Mouse (Mus musculus) kidney, embryonic 16.5 days (tissue): ENCODE measurements around the gene Gm20518. TPM values are rescaled to one million over a fixed set of nuclear protein-coding genes. Genes with fewer than 3 reads are reported as not detected.

ENCODE experiments used
- ATAC-seq: fragments of 200-750 bp; cut with Nextera tagmentation; 2 replicates; pipeline ENCODE4 v1.8.0; 2017; ENCODE audit warnings: moderate TSS enrichment; ENCODE audit not compliant: low FRiP score, low TSS enrichment
- H3K27ac ChIP-seq: fragments of 300-500 bp; sonication (generic); 2 replicates; pipeline ENCODE4 v1.5.1; 2014; ENCODE audit warnings: low read length
- H3K27me3 ChIP-seq: fragments of 300-500 bp; sonication (generic); 2 replicates; pipeline ENCODE4 v1.6.1; 2014; ENCODE audit warnings: low read length, control low read depth, mixed read lengths; ENCODE audit not compliant: insufficient read depth
- H3K36me3 ChIP-seq: fragments of 300-500 bp; sonication (generic); 2 replicates; pipeline ENCODE4 v1.6.1; 2014; ENCODE audit warnings: low read length, control low read depth, mixed read lengths; ENCODE audit not compliant: insufficient read depth
- H3K4me1 ChIP-seq: fragments of 300-500 bp; sonication (generic); 2 replicates; pipeline ENCODE4 v1.6.1; 2014; ENCODE audit warnings: low read length, control low read depth, mixed read lengths; ENCODE audit not compliant: insufficient read depth
- H3K4me2 ChIP-seq: fragments of 300-500 bp; sonication (generic); replicated peaks from 2 replicates; pipeline ENCODE4 v1.6.1; 2014; ENCODE audit warnings: low read depth, low read length
- H3K4me3 ChIP-seq: fragments of 300-500 bp; sonication (generic); 2 replicates; pipeline ENCODE4 v1.5.1; 2014; ENCODE audit warnings: mild to moderate bottlenecking, low read length
- H3K9ac ChIP-seq: fragments of 300-500 bp; sonication (generic); replicated peaks from 2 replicates; pipeline ENCODE4 v1.6.1; 2014; ENCODE audit warnings: low read length
- H3K9me3 ChIP-seq: fragments of 300-500 bp; sonication (generic); 2 replicates; pipeline ENCODE4 v1.6.1; 2016; ENCODE audit warnings: low read length, control low read depth
- WGBS: fragments of 180-500 bp; shearing (Covaris S2); extraction: QIAGEN DNeasy Blood & Tissue Kit; methylation state at CpG from one replicate; pipeline ENCODE4 v1.1.7; 2014; 5-methylcytosine and 5-hydroxymethylcytosine counted together
- polyA plus RNA-seq: library from polyadenylated mRNA; unstranded; fragments of >200 nt; fragmentation: Nextera tagmentation; extraction: Ambion mirVana; gene quantifications from 2 replicates; pipeline ENCODE4 v1.2.1, GENCODE M21; 2015

Gene Gm20518
- polyA plus RNA-seq, 1 experiment from 2014 or later: 2.6 TPM

GRCm38 (mm10) chr16:17804982-17805381, 86.5 kb downstream of the Gm20518 start:
- Histone ChIP-seq H3K4me3 (peak overlapping the region; percentile 42), H3K27me3 (peaks cover 62% of the 10 kb centered on the region), H3K9me3 (no peaks in the 10 kb centered on the region), H3K27ac (no peak overlapping the region), H3K36me3 (0 out of 2 replicates have a peak, but pooled peaks cover 5% of the 10 kb centered on the region), H3K4me1 (peaks cover 69% of the 10 kb centered on the region), H3K9ac (0 out of 2 replicates have a peak overlapping the region, but pooled peaks have one; percentile 34), H3K4me2 (peak overlapping the region; percentile 62)
- no peak for ATAC-seq
- whole genome bisulfite sequencing: 21% methylated on average over 7 of the region's 7 CpGs

DNA sequence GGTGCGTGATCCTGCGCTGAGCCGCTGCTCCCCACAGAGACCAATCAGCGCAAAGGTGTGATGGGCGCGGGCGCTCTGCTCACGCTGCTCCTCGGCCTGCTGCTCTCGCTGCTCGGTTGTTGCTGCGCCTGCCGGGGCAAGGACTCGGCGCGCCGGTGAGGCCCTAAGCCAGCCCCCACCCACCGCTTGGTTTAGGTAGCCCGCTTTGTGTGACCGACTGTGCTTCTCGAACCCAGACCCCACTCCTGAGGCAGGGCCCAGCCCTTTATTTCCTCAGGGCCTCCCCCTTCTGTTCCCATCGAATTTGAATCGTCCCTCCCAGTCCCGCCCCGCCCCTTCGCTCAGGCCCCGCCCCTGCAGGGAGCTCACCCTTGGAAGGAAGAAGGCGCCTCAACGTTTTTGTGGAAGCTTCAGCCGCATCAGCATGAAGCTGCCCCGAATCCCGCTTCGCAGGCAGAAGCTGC, 87.0 kb downstream of the Gm20518 start:
- peak; percentile 15; the same call in 1 of the 2 replicates for ATAC-seq
- Histone ChIP-seq H3K9ac (peak overlapping the region; percentile 34; the same call in 1 of the 2 replicates), H3K9me3 (no peaks in the 10 kb centered on the region), H3K4me2 (peak overlapping the region; percentile 62), H3K27ac (no peak overlapping the region), H3K36me3 (0 out of 2 replicates have a peak, but pooled peaks cover 5% of the 10 kb centered on the region), H3K27me3 (peaks cover 67% of the 10 kb centered on the region), H3K4me1 (peaks cover 69% of the 10 kb centered on the region), H3K4me3 (peak overlapping the region; percentile 42)
- 7% methylated on average over 33 of the region's 33 CpGs for WGBS

GRCm38 (mm10) chr16:17803675-17804448, 87.6 kb downstream of the Gm20518 start:
- ATAC-seq: no peak
- WGBS: 29% methylated on average over 33 of the region's 33 CpGs
- Histone ChIP-seq H3K27me3 (peaks cover 73% of the 10 kb centered on the region), H3K4me2 (peak overlapping the region; percentile 62), H3K27ac (no peak overlapping the region), H3K36me3 (0 out of 2 replicates have a peak, but pooled peaks cover 5% of the 10 kb centered on the region), H3K4me3 (peak overlapping the region; percentile 44), H3K4me1 (peaks cover 72% of the 10 kb centered on the region), H3K9ac (peak overlapping the region; percentile 27; the same call in 1 of the 2 replicates), H3K9me3 (no peaks in the 10 kb centered on the region)

- no peak for ATAC-seq
- Histone ChIP-seq H3K9ac (peak overlapping the region; percentile 24), H3K4me3 (peak overlapping the region; percentile 44), H3K9me3 (no peaks in the 10 kb centered on the region), H3K4me2 (peak overlapping the region; percentile 53), H3K27ac (no peak overlapping the region), H3K36me3 (0 out of 2 replicates have a peak, but pooled peaks cover 5% of the 10 kb centered on the region), H3K4me1 (peaks cover 80% of the 10 kb centered on the region), H3K27me3 (peaks cover 77% of the 10 kb centered on the region)
- WGBS: 11% methylated on average over 83 of the region's 83 CpGs
These were observed 88.4 kb downstream of the Gm20518 start for GRCm38 (mm10) chr16:17802839-17803674.

DNA sequence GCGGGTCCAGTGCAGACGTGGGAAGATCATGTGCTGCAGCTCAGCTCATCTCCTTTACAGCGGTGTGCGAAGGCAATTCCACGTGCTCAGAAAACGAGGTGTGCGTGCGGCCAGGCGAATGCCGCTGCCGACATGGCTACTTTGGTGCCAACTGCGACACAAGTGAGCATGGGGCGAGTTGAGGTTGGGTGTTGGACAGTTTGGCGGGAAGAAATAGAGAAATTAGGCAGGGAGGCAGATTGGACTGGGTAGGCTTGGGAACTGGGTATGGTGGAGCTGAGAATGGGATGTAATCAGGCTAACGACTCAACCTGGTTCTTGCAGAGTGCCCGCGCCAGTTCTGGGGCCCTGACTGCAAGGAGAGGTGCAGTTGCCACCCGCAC, 89.0 kb downstream of the Gm20518 start:
- Histone ChIP-seq H3K27ac (no peak overlapping the region), H3K4me2 (peak overlapping the region; percentile 53), H3K9ac (peak overlapping the region; percentile 24; the same call in 1 of the 2 replicates), H3K27me3 (peaks cover 80% of the 10 kb centered on the region), H3K9me3 (no peaks in the 10 kb centered on the region), H3K4me3 (peak overlapping the region; percentile 44), H3K36me3 (0 out of 2 replicates have a peak, but pooled peaks cover 5% of the 10 kb centered on the region), H3K4me1 (peaks cover 79% of the 10 kb centered on the region)
- WGBS: 26% methylated on average over 18 of the region's 18 CpGs
- no peak for ATAC-seq

DNA sequence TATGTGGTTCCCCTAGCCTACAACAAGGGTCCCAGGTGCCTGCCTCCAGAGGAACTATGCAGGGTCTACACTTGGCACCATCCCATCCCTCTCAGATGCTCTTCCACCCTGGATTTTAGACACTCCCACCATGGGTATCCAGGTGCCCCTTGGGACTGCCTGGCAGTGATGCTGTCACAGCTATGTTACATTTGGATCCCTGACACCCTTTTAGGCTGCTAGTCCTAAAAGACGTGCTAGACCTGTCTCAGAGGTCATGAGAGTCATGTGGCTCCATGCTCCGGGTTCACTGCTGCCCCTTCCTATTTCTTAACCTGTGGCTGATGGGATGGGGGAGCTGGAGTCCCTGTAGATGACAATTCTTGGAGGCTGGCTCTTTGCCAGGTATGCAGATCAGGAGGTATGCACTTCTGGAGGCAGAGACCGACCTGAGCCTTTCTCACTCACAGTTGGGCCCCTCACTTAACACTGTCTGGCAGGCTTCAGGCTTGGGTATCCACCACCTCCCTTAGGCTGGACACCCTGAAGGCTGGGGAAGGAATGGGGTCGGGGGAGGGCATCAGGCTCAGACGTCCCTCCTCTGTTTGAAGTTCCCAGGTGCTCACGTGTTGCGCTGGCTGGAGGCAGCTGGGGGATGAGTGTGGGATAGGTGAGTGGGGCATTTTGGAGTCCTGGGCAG, 89.6 kb downstream of the Gm20518 start:
- 11% methylated on average over 7 of the region's 7 CpGs for WGBS
- Histone ChIP-seq H3K27ac (no peak overlapping the region), H3K27me3 (peaks cover 81% of the 10 kb centered on the region), H3K36me3 (0 out of 2 replicates have a peak, but pooled peaks cover 5% of the 10 kb centered on the region), H3K4me1 (peaks cover 79% of the 10 kb centered on the region), H3K9me3 (no peaks in the 10 kb centered on the region), H3K4me3 (no peak overlapping the region), H3K4me2 (no peak overlapping the region), H3K9ac (no peak overlapping the region)
- ATAC-seq: no peak

- H3K36me3 ChIP-seq: 0 out of 2 replicates have a peak, but pooled peaks cover 5% of the 10 kb centered on the region
- H3K27me3 ChIP-seq: peaks cover 65% of the 10 kb centered on the region
- H3K4me3 ChIP-seq: peak overlapping the region; percentile 65; the same call in 1 of the 2 replicates
- H3K9me3 ChIP-seq: no peaks in the 10 kb centered on the region
- H3K27ac ChIP-seq: no peak overlapping the region
- ATAC-seq: no peak
- H3K9ac ChIP-seq: no peak overlapping the region
- peaks cover 67% of the 10 kb centered on the region for H3K4me1 ChIP-seq
- peak overlapping the region; percentile 81 for H3K4me2 ChIP-seq
These were observed 91.9 kb downstream of the Gm20518 start for GRCm38 (mm10) chr16:17799584-17799983.

DNA sequence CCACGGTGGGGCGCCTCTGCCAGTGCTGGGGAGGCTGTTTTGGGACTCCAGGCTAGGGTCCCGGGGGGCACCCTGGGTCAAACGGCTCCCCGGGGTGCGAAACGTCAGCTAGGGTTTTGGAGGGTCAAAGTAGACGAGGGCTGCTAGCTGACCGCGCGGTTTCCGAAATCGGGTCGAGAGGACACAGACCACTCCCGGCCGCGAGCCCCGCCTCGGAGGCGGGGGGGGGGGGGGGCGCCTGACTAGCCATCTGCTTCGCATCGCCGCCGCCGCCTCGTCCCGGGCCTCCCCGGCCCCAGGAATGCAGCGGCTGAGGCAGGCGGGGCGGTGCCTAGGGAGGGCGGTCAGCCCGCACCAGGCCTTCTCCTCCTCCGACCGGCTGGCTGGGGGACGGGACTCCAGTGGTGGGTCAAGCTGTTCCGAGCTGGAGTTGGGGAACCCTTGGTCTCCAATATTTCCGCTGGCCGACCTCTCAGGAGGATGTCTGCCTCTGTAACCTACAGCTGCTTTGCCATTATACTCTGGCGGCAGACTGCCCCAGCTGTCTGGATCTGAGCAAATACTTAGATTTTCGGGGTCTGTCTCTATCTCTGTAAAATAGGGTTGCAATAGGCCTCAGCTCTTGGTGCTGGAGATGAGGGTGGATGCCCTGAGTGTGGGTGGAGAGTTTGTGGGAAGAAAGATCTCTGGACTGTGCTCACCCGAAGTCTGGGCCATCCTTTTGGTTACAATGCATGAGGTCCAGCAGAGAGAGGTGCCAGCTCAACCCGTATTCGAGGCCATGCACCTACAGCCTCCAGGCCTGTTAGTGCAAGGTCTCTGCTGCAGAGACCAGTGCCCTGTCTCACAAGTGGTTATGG, 92.9 kb downstream of the Gm20518 start:
- H3K4me1 ChIP-seq: peaks cover 58% of the 10 kb centered on the region
- H3K4me2 ChIP-seq: peak overlapping the region; percentile 81
- peak overlapping the region; percentile 95 for H3K27ac ChIP-seq
- H3K9me3 ChIP-seq: no peaks in the 10 kb centered on the region
- peaks cover 55% of the 10 kb centered on the region for H3K27me3 ChIP-seq
- H3K4me3 ChIP-seq: peak overlapping the region; percentile 65
- H3K9ac ChIP-seq: peak overlapping the region; percentile 89
- peak; percentile 84 for ATAC-seq
- WGBS: 3% methylated on average over 38 of the region's 45 CpGs
- H3K36me3 ChIP-seq: 0 out of 2 replicates have a peak, but pooled peaks cover 5% of the 10 kb centered on the region
